Mouse (Mus musculus) midbrain, embryonic 12.5 days (tissue): ENCODE data around the gene Psma7. TPM values are rescaled to one million over a fixed set of nuclear protein-coding genes. Genes with fewer than 3 reads are reported as not detected.

Source experiments
- ATAC-seq: fragments of 200-750 bp; cut with Nextera tagmentation; 2 replicates; pipeline ENCODE4 v1.8.0; 2017; ENCODE audit warnings: low read depth, moderate TSS enrichment, moderate library complexity; ENCODE audit not compliant: low FRiP score
- H3K27ac ChIP-seq: fragments of 300-500 bp; sonication (generic); replicated peaks from 2 replicates; pipeline ENCODE4 v1.5.1; 2016; ENCODE audit warnings: mild to moderate bottlenecking
- H3K27me3 ChIP-seq: fragments of 300-500 bp; sonication (generic); 2 replicates; pipeline ENCODE4 v1.6.1; 2016; ENCODE audit warnings: mild to moderate bottlenecking
- H3K36me3 ChIP-seq: fragments of 300-500 bp; sonication (generic); 2 replicates; pipeline ENCODE4 v1.6.1; 2016
- H3K4me1 ChIP-seq: fragments of 300-500 bp; sonication (generic); 2 replicates; pipeline ENCODE4 v1.6.1; 2016
- H3K4me2 ChIP-seq: fragments of 300-500 bp; sonication (generic); replicated peaks from 2 replicates; pipeline ENCODE4 v1.6.1; 2016; ENCODE audit warnings: mild to moderate bottlenecking, moderate library complexity
- H3K4me3 ChIP-seq: fragments of 300-500 bp; sonication (generic); 2 replicates; pipeline ENCODE4 v1.5.1; 2016; ENCODE audit warnings: mild to moderate bottlenecking
- H3K9ac ChIP-seq: fragments of 300-500 bp; sonication (generic); replicated peaks from 2 replicates; pipeline ENCODE4 v1.6.1; 2016; ENCODE audit warnings: mild to moderate bottlenecking, moderate library complexity
- H3K9me3 ChIP-seq: fragments of 300-500 bp; sonication (generic); 2 replicates; pipeline ENCODE4 v1.6.1; 2016; ENCODE audit warnings: mild to moderate bottlenecking
- WGBS: fragments of 180-500 bp; shearing (Covaris S2); methylation state at CpG from one replicate; pipeline ENCODE4 v1.1.7; 2016; 5-methylcytosine and 5-hydroxymethylcytosine counted together
- polyA plus RNA-seq: library from polyadenylated mRNA; unstranded; fragments of >200 nt; fragmentation: Nextera tagmentation; extraction: Ambion mirVana; gene quantifications from 2 replicates; pipeline ENCODE4 v1.2.1, GENCODE M21; 2016

The Psma7 gene
- polyA plus RNA-seq: 613 and 651 TPM in 2 replicates

GRCm38 (mm10) chr2:180042256-180042857, at the start of gene Psma7, which contains the start of gene Ss18l1:
Psma7 (minus strand) TSS chr2:180042433.
Ss18l1 (plus strand) TSS chr2:180042509.
- H3K9me3 ChIP-seq: no peaks in the 10 kb centered on the region
- H3K4me3 ChIP-seq: peak within 1 kb of the TSS; percentile 98
- H3K4me2 ChIP-seq: peak within 1 kb of the TSS; percentile 79
- H3K4me1 ChIP-seq: peaks cover 37% of the 10 kb centered on the region
- under 1% methylated on average over 73 of the region's 78 CpGs for WGBS
- H3K27me3 ChIP-seq: no peaks in the 10 kb centered on the region
- peak within 1 kb of the TSS; percentile 97 for H3K27ac ChIP-seq
- ATAC-seq: peak; percentile 94
- peak within 1 kb of the TSS; percentile 93 for H3K9ac ChIP-seq
- peaks cover 26% of the 10 kb centered on the region for H3K36me3 ChIP-seq

GRCm38 (mm10) chr2:180090285-180090684, 48.1 kb upstream of the Psma7 start:
- Histone ChIP-seq H3K9me3 (no peaks in the 10 kb centered on the region), H3K9ac (no peak overlapping the region), H3K4me1 (peaks cover 7% of the 10 kb centered on the region; the same call in 1 of the 2 replicates), H3K27me3 (0 out of 2 replicates have a peak, but pooled peaks cover under 1% of the 10 kb centered on the region), H3K27ac (no peak overlapping the region), H3K36me3 (peaks cover 12% of the 10 kb centered on the region), H3K4me3 (no peak overlapping the region), H3K4me2 (no peak overlapping the region)
- no peak for ATAC-seq
- WGBS: 71% methylated on average over 11 of the region's 11 CpGs

GRCm38 (mm10) chr2:180087472-180087871, 45.2 kb upstream of the Psma7 start:
- no peaks in the 10 kb centered on the region for H3K27me3 ChIP-seq
- ATAC-seq: no peak
- no peak overlapping the region for H3K27ac ChIP-seq
- no peaks in the 10 kb centered on the region for H3K9me3 ChIP-seq
- no peak overlapping the region for H3K9ac ChIP-seq
- H3K4me3 ChIP-seq: no peak overlapping the region
- peaks cover 6% of the 10 kb centered on the region; the same call in 1 of the 2 replicates for H3K4me1 ChIP-seq
- WGBS: 92% methylated on average over 4 of the region's 4 CpGs
- no peak overlapping the region for H3K4me2 ChIP-seq
- peaks cover 35% of the 10 kb centered on the region for H3K36me3 ChIP-seq

- Histone ChIP-seq H3K4me3 (no peak overlapping the region), H3K36me3 (peaks cover 43% of the 10 kb centered on the region), H3K4me2 (no peak overlapping the region), H3K4me1 (peaks cover 6% of the 10 kb centered on the region; the same call in 1 of the 2 replicates), H3K9me3 (no peaks in the 10 kb centered on the region), H3K27ac (no peak overlapping the region), H3K27me3 (no peaks in the 10 kb centered on the region), H3K9ac (no peak overlapping the region)
- WGBS: 88% methylated on average over 5 of the region's 5 CpGs
- no peak for ATAC-seq
These were observed 44.4 kb upstream of the Psma7 start for GRCm38 (mm10) chr2:180086637-180087027.

- whole genome bisulfite sequencing: 82% methylated on average over 16 of the region's 16 CpGs
- Histone ChIP-seq H3K9ac (no peak overlapping the region), H3K27me3 (no peaks in the 10 kb centered on the region), H3K4me2 (no peak overlapping the region), H3K4me1 (peaks cover 6% of the 10 kb centered on the region; the same call in 1 of the 2 replicates), H3K4me3 (no peak overlapping the region), H3K36me3 (peaks cover 49% of the 10 kb centered on the region), H3K27ac (no peak overlapping the region), H3K9me3 (no peaks in the 10 kb centered on the region)
- ATAC-seq: no peak
These were observed 43.8 kb upstream of the Psma7 start for GRCm38 (mm10) chr2:180085926-180086636.

- Histone ChIP-seq H3K9me3 (no peaks in the 10 kb centered on the region), H3K4me3 (no peak overlapping the region), H3K4me2 (no peak overlapping the region), H3K4me1 (peaks cover 6% of the 10 kb centered on the region; the same call in 1 of the 2 replicates), H3K27me3 (no peaks in the 10 kb centered on the region), H3K9ac (no peak overlapping the region), H3K27ac (no peak overlapping the region), H3K36me3 (peaks cover 59% of the 10 kb centered on the region)
- no peak for ATAC-seq
- 47% methylated on average over 3 of the region's 3 CpGs for WGBS
These were observed 42.3 kb upstream of the Psma7 start for GRCm38 (mm10) chr2:180084565-180084964.

- peaks cover 6% of the 10 kb centered on the region; the same call in 1 of the 2 replicates for H3K4me1 ChIP-seq
- no peak overlapping the region for H3K27ac ChIP-seq
- no peak for ATAC-seq
- 95% methylated on average over 10 of the region's 10 CpGs for WGBS
- no peaks in the 10 kb centered on the region for H3K27me3 ChIP-seq
- H3K36me3 ChIP-seq: peaks cover 68% of the 10 kb centered on the region
- no peak overlapping the region for H3K9ac ChIP-seq
- no peak overlapping the region for H3K4me3 ChIP-seq
- H3K9me3 ChIP-seq: no peaks in the 10 kb centered on the region
- H3K4me2 ChIP-seq: no peak overlapping the region
These were observed 40.8 kb upstream of the Psma7 start for GRCm38 (mm10) chr2:180083063-180083462.

- no peak overlapping the region for H3K27ac ChIP-seq
- WGBS: 96% methylated on average over 8 of the region's 8 CpGs
- no peak overlapping the region for H3K9ac ChIP-seq
- ATAC-seq: no peak
- H3K36me3 ChIP-seq: peaks cover 69% of the 10 kb centered on the region
- no peaks in the 10 kb centered on the region for H3K9me3 ChIP-seq
- H3K4me3 ChIP-seq: no peak overlapping the region
- no peaks in the 10 kb centered on the region for H3K4me1 ChIP-seq
- H3K4me2 ChIP-seq: no peak overlapping the region
- no peaks in the 10 kb centered on the region for H3K27me3 ChIP-seq
These were observed 38.4 kb upstream of the Psma7 start for GRCm38 (mm10) chr2:180080680-180081079.

- Histone ChIP-seq H3K9ac (no peak overlapping the region), H3K4me3 (no peak overlapping the region), H3K36me3 (peaks cover 48% of the 10 kb centered on the region), H3K9me3 (no peaks in the 10 kb centered on the region), H3K27me3 (no peaks in the 10 kb centered on the region), H3K4me2 (no peak overlapping the region), H3K27ac (no peak overlapping the region), H3K4me1 (no peaks in the 10 kb centered on the region)
- ATAC-seq: no peak
- 71% methylated on average over 3 of the region's 3 CpGs for WGBS
These were observed 35.4 kb upstream of the Psma7 start for GRCm38 (mm10) chr2:180077622-180078021.

- Histone ChIP-seq H3K9me3 (no peaks in the 10 kb centered on the region), H3K27me3 (no peaks in the 10 kb centered on the region), H3K4me2 (no peak overlapping the region), H3K4me1 (peaks cover 11% of the 10 kb centered on the region), H3K36me3 (peaks cover 25% of the 10 kb centered on the region), H3K27ac (no peak overlapping the region), H3K4me3 (no peak overlapping the region), H3K9ac (no peak overlapping the region)
- ATAC-seq: no peak
- WGBS: 91% methylated on average over 7 of the region's 7 CpGs
These were observed 30.7 kb upstream of the Psma7 start for GRCm38 (mm10) chr2:180072886-180073285.

- no peak overlapping the region for H3K4me2 ChIP-seq
- peaks cover 26% of the 10 kb centered on the region for H3K36me3 ChIP-seq
- ATAC-seq: no peak
- no peaks in the 10 kb centered on the region for H3K9me3 ChIP-seq
- WGBS: 83% methylated on average over 2 of the region's 2 CpGs
- no peak overlapping the region for H3K9ac ChIP-seq
- no peak overlapping the region for H3K27ac ChIP-seq
- no peak overlapping the region for H3K4me3 ChIP-seq
- H3K4me1 ChIP-seq: peaks cover 11% of the 10 kb centered on the region
- no peaks in the 10 kb centered on the region for H3K27me3 ChIP-seq
These were observed 29.4 kb upstream of the Psma7 start for GRCm38 (mm10) chr2:180071671-180072070.
